Mouse (Mus musculus): Measurements from ENCODE around the gene Smim14. TPM values are rescaled to one million over a fixed set of nuclear protein-coding genes. Genes with fewer than 3 reads are reported as not detected.

The Smim14 gene
- total and polyA plus RNA-seq, 3 experiments: 18.8 to 29.8 TPM; not detected in 1

GRCm38 (mm10) chr5:65557109-65557508, 20.1 kb upstream of the Smim14 start:
- Histone ChIP-seq H3K79me2 (ENCODE audit: control insufficient read depth, insufficient read depth, low read length, poor library complexity) (peaks cover 59% of the 10 kb centered on the region), H3K9ac (ENCODE audit: control insufficient read depth, low read depth, low read length, poor library complexity, severe bottlenecking) (no peak overlapping the region), H3K27ac (ENCODE audit: control insufficient read depth, low read depth, low read length) (no peak overlapping the region), H3K9me3 (replicated peaks; ENCODE audit: insufficient read depth, low read length) (no peaks in the 10 kb centered on the region), H3K36me3 (ENCODE audit: control insufficient read depth in 1 of 2, insufficient read depth in 2 of 2, low read length in 2 of 2) (peaks cover 25 to 33% of the 10 kb centered on the region in 2 experiments), H3K27me3 (ENCODE audit: control insufficient read depth in 1 of 2, insufficient read depth in 2 of 2, low read length in 2 of 2) (no peaks in the 10 kb centered on the region), H3K4me3 (ENCODE audit: control insufficient read depth in 1 of 2, insufficient read depth in 1 of 2, low read depth in 2 of 2, low read length in 2 of 2) (no peak overlapping the region), H3K4me1 (ENCODE audit: control insufficient read depth in 1 of 2, insufficient read depth in 2 of 2, low read length in 2 of 2) (peaks cover 10 to 21% of the 10 kb centered on the region in 2 experiments)
- no peak for TF ChIP-seq E2F4 (IDR thresholded peaks at IDR 0.05; ENCODE audit: borderline replicate concordance, low read depth, low read length)
- peak; percentile 57 for DNase-seq (ENCODE audit: low read depth, low spot score)

- no peaks in the 10 kb centered on the region for H3K27me3 ChIP-seq (ENCODE audit: control insufficient read depth in 1 of 2, insufficient read depth in 2 of 2, low read length in 2 of 2)
- H3K9me3 ChIP-seq (replicated peaks; ENCODE audit: insufficient read depth, low read length): no peaks in the 10 kb centered on the region
- TF ChIP-seq TAL1 (IDR thresholded peaks at IDR 0.05; ENCODE audit: low read length) (peak; percentile 31; the same call in 1 of the 2 replicates), SIN3A (IDR thresholded peaks at IDR 0.05; ENCODE audit: low read length) (no peak)
- no peak overlapping the region for H3K9ac ChIP-seq (ENCODE audit: control insufficient read depth, low read depth, low read length, poor library complexity, severe bottlenecking)
- no peak overlapping the region for H3K27ac ChIP-seq (ENCODE audit: control insufficient read depth, low read depth, low read length)
- H3K36me3 ChIP-seq (ENCODE audit: control insufficient read depth in 1 of 2, insufficient read depth in 2 of 2, low read length in 2 of 2): peaks cover 30 to 47% of the 10 kb centered on the region in 2 experiments
- peaks cover 5 to 7% of the 10 kb centered on the region in 2 experiments; a peak in 3 of 4 replicates for H3K4me1 ChIP-seq (ENCODE audit: control insufficient read depth in 1 of 2, insufficient read depth in 2 of 2, low read length in 2 of 2)
- no peak for DNase-seq (ENCODE audit: low read depth, low spot score)
- no peak overlapping the region for H3K4me3 ChIP-seq (ENCODE audit: control insufficient read depth in 1 of 2, insufficient read depth in 1 of 2, low read depth in 2 of 2, low read length in 2 of 2)
- peaks cover 67% of the 10 kb centered on the region for H3K79me2 ChIP-seq (ENCODE audit: control insufficient read depth, insufficient read depth, low read length, poor library complexity)
These were observed 12.7 kb upstream of the Smim14 start for GRCm38 (mm10) chr5:65549677-65550076.

GRCm38 (mm10) chr5:65544616-65545015, 7.6 kb upstream of the Smim14 start:
- Histone ChIP-seq H3K9me3 (replicated peaks; ENCODE audit: insufficient read depth, low read length) (no peaks in the 10 kb centered on the region), H3K27me3 (ENCODE audit: control insufficient read depth in 1 of 2, insufficient read depth in 2 of 2, low read length in 2 of 2) (no peaks in the 10 kb centered on the region), H3K79me2 (ENCODE audit: control insufficient read depth, insufficient read depth, low read length, poor library complexity) (peaks cover 74% of the 10 kb centered on the region), H3K9ac (ENCODE audit: control insufficient read depth, low read depth, low read length, poor library complexity, severe bottlenecking) (no peak overlapping the region), H3K36me3 (ENCODE audit: control insufficient read depth in 1 of 2, insufficient read depth in 2 of 2, low read length in 2 of 2) (peaks cover 28 to 50% of the 10 kb centered on the region in 2 experiments), H3K4me3 (ENCODE audit: control insufficient read depth in 1 of 2, insufficient read depth in 1 of 2, low read depth in 2 of 2, low read length in 2 of 2) (no peak overlapping the region), H3K27ac (ENCODE audit: control insufficient read depth, low read depth, low read length) (no peak overlapping the region), H3K4me1 (ENCODE audit: control insufficient read depth in 1 of 2, insufficient read depth in 2 of 2, low read length in 2 of 2) (peaks cover 15 to 17% of the 10 kb centered on the region in 2 experiments)
- DNase-seq (ENCODE audit: low read depth, low spot score): no peak
- TF ChIP-seq POLR2AphosphoS2 (IDR thresholded peaks at IDR 0.05; ENCODE audit: low read length): no peak
- no peak for TF ChIP-seq RCOR1 (IDR thresholded peaks at IDR 0.05; ENCODE audit: low read depth, low read length)

- H3K9ac ChIP-seq (ENCODE audit: control insufficient read depth, low read depth, low read length, poor library complexity, severe bottlenecking): no peak overlapping the region
- no peaks in the 10 kb centered on the region for H3K9me3 ChIP-seq (replicated peaks; ENCODE audit: insufficient read depth, low read length)
- H3K4me3 ChIP-seq (ENCODE audit: control insufficient read depth in 1 of 2, insufficient read depth in 1 of 2, low read depth in 2 of 2, low read length in 2 of 2): no peak overlapping the region
- H3K4me1 ChIP-seq (ENCODE audit: control insufficient read depth in 1 of 2, insufficient read depth in 2 of 2, low read length in 2 of 2): peaks cover 16 to 17% of the 10 kb centered on the region in 2 experiments
- TF ChIP-seq MYC (IDR thresholded peaks at IDR 0.05; ENCODE audit: low read depth, low read length) (no peak), MAZ (IDR thresholded peaks at IDR 0.05; ENCODE audit: low read depth, low read length) (no peak), ZNF384 (IDR thresholded peaks at IDR 0.05; ENCODE audit: low read depth, low read length) (peak; percentile 51; the same call in 1 of the 2 replicates)
- peaks cover 75% of the 10 kb centered on the region for H3K79me2 ChIP-seq (ENCODE audit: control insufficient read depth, insufficient read depth, low read length, poor library complexity)
- no peaks in the 10 kb centered on the region for H3K27me3 ChIP-seq (ENCODE audit: control insufficient read depth in 1 of 2, insufficient read depth in 2 of 2, low read length in 2 of 2)
- no peak for DNase-seq (ENCODE audit: low read depth, low spot score)
- H3K36me3 ChIP-seq (ENCODE audit: control insufficient read depth in 1 of 2, insufficient read depth in 2 of 2, low read length in 2 of 2): peaks cover 18 to 54% of the 10 kb centered on the region in 2 experiments
- H3K27ac ChIP-seq (ENCODE audit: control insufficient read depth, low read depth, low read length): no peak overlapping the region
These were observed 6.5 kb upstream of the Smim14 start for GRCm38 (mm10) chr5:65543491-65543890.
